ENCODE assay signal across 12 mouse cellular contexts in the genomic region with DNA sequence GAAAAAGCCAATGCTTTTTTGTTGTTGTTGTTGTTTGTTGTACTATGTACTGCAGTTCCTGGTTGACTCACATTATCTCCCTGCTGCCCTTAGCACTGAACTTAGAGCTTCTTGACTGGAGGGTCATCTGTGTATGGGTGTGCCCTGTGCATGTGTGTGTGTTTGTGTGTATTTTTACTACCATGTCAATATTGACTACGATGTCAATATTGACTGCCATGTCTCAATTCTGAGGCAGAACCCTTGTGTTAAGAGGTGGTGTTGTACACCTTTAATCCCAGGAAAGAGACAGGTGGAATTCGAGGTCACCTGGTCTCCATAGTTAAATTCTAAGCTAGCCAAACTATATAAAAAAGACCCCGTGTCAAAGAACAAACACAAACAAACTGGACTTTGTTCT. TPM values are rescaled to one million over a fixed set of nuclear protein-coding genes. Genes with fewer than 3 reads are reported as not detected.
DNase-seq lines count a peak whose midpoint lies in the region; ATAC-seq and TF ChIP-seq lines count a peak whose summit lies in the region.
"Had no signal": no experiment of that assay in that cellular context is flagged by ENCODE, and none has a peak within 500 bp of the region (broad histone marks: within the 10 kb centered on the region; RNA-seq: fewer than 3 reads in every experiment).

No protein-coding gene starts in this region.

- no peaks in the 10 kb centered on the region for H3K9me3 ChIP-seq in heart, embryonic 15.5 days (replicated peaks)
- no peaks in the 10 kb centered on the region for H3K9me3 ChIP-seq in ES-Bruce4 (replicated peaks; ENCODE audit: control insufficient read depth, insufficient read depth, low read length, poor library complexity, severe bottlenecking)
- no peaks in the 10 kb centered on the region for H3K9me3 ChIP-seq in forebrain, embryonic 16.5 days (ENCODE audit: control insufficient read depth, low read length)
- no peaks in the 10 kb centered on the region for H3K9me3 ChIP-seq in liver, postnatal 0 days (ENCODE audit: low read length)
- H3K9me3 ChIP-seq: lung, embryonic 15.5 days had no signal

- ATAC-seq in heart, embryonic 15.5 days (replicated peaks; ENCODE audit: insufficient number of reproducible peaks, insufficient read depth, low FRiP score, low read depth), result no peak
- no peak for ATAC-seq in forebrain, embryonic 16.5 days
- peak; percentile 84 for ATAC-seq in liver, postnatal 0 days

- TF ChIP-seq CTCF in ES-Bruce4 (IDR thresholded peaks at IDR 0.05; ENCODE audit: low read depth, low read length), result no peak
- TF ChIP-seq CTCF in liver, postnatal 0 days (IDR thresholded peaks at IDR 0.05; ENCODE audit: low read depth), result no peak

- H3K4me2 ChIP-seq in heart, embryonic 15.5 days, result no peak overlapping the region
- no peak overlapping the region for H3K4me2 ChIP-seq in forebrain, embryonic 16.5 days (ENCODE audit: low read length)
- peak overlapping the region; percentile 58; the same call in 1 of the 2 replicates for H3K4me2 ChIP-seq in liver, postnatal 0 days (ENCODE audit: low read depth, low read length)
- H3K4me2 ChIP-seq: lung, embryonic 15.5 days had no signal

- TF ChIP-seq EP300 in ES-Bruce4 (IDR thresholded peaks at IDR 0.05; ENCODE audit: insufficient read depth, low read depth, low read length), result no peak
- peak; percentile 7 for TF ChIP-seq EP300 in liver, postnatal 0 days (IDR thresholded peaks at IDR 0.05; ENCODE audit: low read depth)

- no peak overlapping the region for H3K9ac ChIP-seq in heart, embryonic 15.5 days
- H3K9ac ChIP-seq in ES-Bruce4 (ENCODE audit: low read depth, poor library complexity, severe bottlenecking), result peak overlapping the region; percentile 56; the same call in 1 of the 2 replicates
- H3K9ac ChIP-seq in forebrain, embryonic 16.5 days (replicated peaks; ENCODE audit: low read depth, low read length), result no peak overlapping the region; the same call in 1 of the 2 replicates
- no peak overlapping the region for H3K9ac ChIP-seq in liver, postnatal 0 days (replicated peaks)
- H3K9ac ChIP-seq: lung, embryonic 15.5 days had no signal

- peak overlapping the region; percentile 62; the same call in 1 of the 2 replicates for H3K27ac ChIP-seq in heart, embryonic 15.5 days
- H3K27ac ChIP-seq in ES-Bruce4 (ENCODE audit: insufficient read depth, low read length), result peak overlapping the region; percentile 91
- H3K27ac ChIP-seq in forebrain, embryonic 16.5 days (ENCODE audit: low read length), result peak overlapping the region; percentile 93
- H3K27ac ChIP-seq in liver, postnatal 0 days (ENCODE audit: low read depth), result peak overlapping the region; percentile 81
- H3K27ac ChIP-seq: lung, embryonic 15.5 days had no signal

- no peak for TF ChIP-seq POLR2A in ES-Bruce4 (IDR thresholded peaks at IDR 0.05; ENCODE audit: insufficient read depth, low read length)

- no peaks in the 10 kb centered on the region for H3K36me3 ChIP-seq in heart, embryonic 15.5 days
- no peaks in the 10 kb centered on the region for H3K36me3 ChIP-seq in ES-Bruce4 (ENCODE audit: control insufficient read depth, insufficient read depth, low read length, poor library complexity, severe bottlenecking)
- H3K36me3 ChIP-seq in forebrain, embryonic 16.5 days (ENCODE audit: control insufficient read depth, insufficient read depth), result no peaks in the 10 kb centered on the region
- 0 out of 2 replicates have a peak, but pooled peaks cover 4% of the 10 kb centered on the region for H3K36me3 ChIP-seq in liver, postnatal 0 days (replicated peaks; ENCODE audit: insufficient read depth, low read length)
- H3K36me3 ChIP-seq: lung, embryonic 15.5 days had no signal

- no peaks in the 10 kb centered on the region for H3K27me3 ChIP-seq in heart, embryonic 15.5 days
- H3K27me3 ChIP-seq in ES-Bruce4 (ENCODE audit: control insufficient read depth, insufficient read depth, low read length, poor library complexity, severe bottlenecking), result no peaks in the 10 kb centered on the region
- no peaks in the 10 kb centered on the region for H3K27me3 ChIP-seq in forebrain, embryonic 16.5 days (replicated peaks; ENCODE audit: control insufficient read depth, insufficient read depth, low read length)
- no peaks in the 10 kb centered on the region for H3K27me3 ChIP-seq in liver, postnatal 0 days (ENCODE audit: insufficient read depth, low read length)
- H3K27me3 ChIP-seq: CH12.LX; lung, embryonic 15.5 days had no signal

- H3K4me1 ChIP-seq in heart, embryonic 15.5 days (replicated peaks), result peaks cover 57% of the 10 kb centered on the region
- H3K4me1 ChIP-seq in ES-Bruce4 (ENCODE audit: control insufficient read depth, insufficient read depth, low read length), result peaks cover 5% of the 10 kb centered on the region
- peaks cover 81% of the 10 kb centered on the region for H3K4me1 ChIP-seq in forebrain, embryonic 16.5 days (replicated peaks; ENCODE audit: control insufficient read depth, insufficient read depth, low read length)
- H3K4me1 ChIP-seq in liver, postnatal 0 days (ENCODE audit: insufficient read depth), result peaks cover 37% of the 10 kb centered on the region

- WGBS in heart, embryonic 15.5 days, result 73% methylated on average over 3 of the region's 3 CpGs
- 59% methylated on average over 3 of the region's 3 CpGs for WGBS in forebrain, embryonic 16.5 days
- WGBS in liver, postnatal 0 days (ENCODE audit: insufficient replicate concordance), result 45% methylated on average over 3 of the region's 3 CpGs

- no peak for DNase-seq in heart, adult 8-10 months (ENCODE audit: low spot score)
- DNase-seq in liver, postnatal 0 days, result no peak
- DNase-seq in layer of hippocampus, adult 9-11 months, result no peak
- no peak for DNase-seq in left cerebral cortex, adult 18-20 months (ENCODE audit: low spot score in 2 of 2)
- DNase-seq in cerebellum, postnatal 10 days, result no peak
- DNase-seq: gastrocnemius, postnatal 14 days; right cerebral cortex, adult 18-20 months had no signal

- H3K4me3 ChIP-seq in heart, embryonic 15.5 days, result no peak overlapping the region
- no peak overlapping the region for H3K4me3 ChIP-seq in ES-Bruce4 (ENCODE audit: low read depth, low read length)
- no peak overlapping the region for H3K4me3 ChIP-seq in forebrain, embryonic 16.5 days (replicated peaks; ENCODE audit: low read length)
- no peak overlapping the region for H3K4me3 ChIP-seq in liver, postnatal 0 days (ENCODE audit: low read depth, low read length)
- H3K4me3 ChIP-seq: lung, embryonic 15.5 days had no signal

RNA-seq across cellular contexts. Expression of a gene that starts 5.6 kb away (rescaled TPM):
- polyA plus RNA-seq in heart, embryonic 15.5 days (2015; fragmentation: Nextera tagmentation; extraction: Ambion mirVana), result 41.2 and 44.3 TPM in 2 replicates
- 10 to 100 TPM; 10.2 to 11.5 (median 10.8) TPM for total RNA-seq in heart, adult 8-10 months (2022)
- polyA plus RNA-seq in ES-Bruce4 (2011; ENCODE audit: insufficient read depth, insufficient read length, low read depth, missing spikeins), result 41.9 and 43.1 TPM in 2 replicates
- 37.2 and 37.6 TPM in 2 replicates for polyA plus RNA-seq in forebrain, embryonic 16.5 days (2015; fragmentation: Nextera tagmentation; extraction: Ambion mirVana)
- 5.5 and 6.6 TPM in 2 replicates for polyA plus RNA-seq in liver, postnatal 0 days (2015; fragmentation: Nextera tagmentation; extraction: Ambion mirVana)
- 10 to 100 TPM; 12.4 to 13.4 TPM for total RNA-seq in left cerebral cortex, adult 18-20 months (2021)
